Mouse (Mus musculus) kidney, embryonic 16.5 days (tissue): ENCODE results near the gene Krtap4-9. TPM values are rescaled to one million over a fixed set of nuclear protein-coding genes. Genes with fewer than 3 reads are reported as not detected.
"Not testable (repeated sequence)": the region's sequence is repeated elsewhere in the genome, so short reads cannot be mapped to it uniquely, and the experiment has no call there.

Experiments
- ATAC-seq: fragments of 200-750 bp; cut with Nextera tagmentation; 2 replicates; pipeline ENCODE4 v1.8.0; 2017; ENCODE audit warnings: moderate TSS enrichment; ENCODE audit not compliant: low FRiP score, low TSS enrichment
- H3K27ac ChIP-seq: fragments of 300-500 bp; sonication (generic); 2 replicates; pipeline ENCODE4 v1.5.1; 2014; ENCODE audit warnings: low read length
- H3K27me3 ChIP-seq: fragments of 300-500 bp; sonication (generic); 2 replicates; pipeline ENCODE4 v1.6.1; 2014; ENCODE audit warnings: low read length, control low read depth, mixed read lengths; ENCODE audit not compliant: insufficient read depth
- H3K36me3 ChIP-seq: fragments of 300-500 bp; sonication (generic); 2 replicates; pipeline ENCODE4 v1.6.1; 2014; ENCODE audit warnings: low read length, control low read depth, mixed read lengths; ENCODE audit not compliant: insufficient read depth
- H3K4me1 ChIP-seq: fragments of 300-500 bp; sonication (generic); 2 replicates; pipeline ENCODE4 v1.6.1; 2014; ENCODE audit warnings: low read length, control low read depth, mixed read lengths; ENCODE audit not compliant: insufficient read depth
- H3K4me2 ChIP-seq: fragments of 300-500 bp; sonication (generic); replicated peaks from 2 replicates; pipeline ENCODE4 v1.6.1; 2014; ENCODE audit warnings: low read depth, low read length
- H3K4me3 ChIP-seq: fragments of 300-500 bp; sonication (generic); 2 replicates; pipeline ENCODE4 v1.5.1; 2014; ENCODE audit warnings: mild to moderate bottlenecking, low read length
- H3K9ac ChIP-seq: fragments of 300-500 bp; sonication (generic); replicated peaks from 2 replicates; pipeline ENCODE4 v1.6.1; 2014; ENCODE audit warnings: low read length
- H3K9me3 ChIP-seq: fragments of 300-500 bp; sonication (generic); 2 replicates; pipeline ENCODE4 v1.6.1; 2016; ENCODE audit warnings: low read length, control low read depth
- WGBS: fragments of 180-500 bp; shearing (Covaris S2); extraction: QIAGEN DNeasy Blood & Tissue Kit; methylation state at CpG from one replicate; pipeline ENCODE4 v1.1.7; 2014; 5-methylcytosine and 5-hydroxymethylcytosine counted together
- polyA plus RNA-seq: library from polyadenylated mRNA; unstranded; fragments of >200 nt; fragmentation: Nextera tagmentation; extraction: Ambion mirVana; gene quantifications from 2 replicates; pipeline ENCODE4 v1.2.1, GENCODE M21; 2015

The Krtap4-9 gene
- polyA plus RNA-seq, 1 experiment from 2014 or later = not detected

GRCm38 (mm10) chr11:99809792-99810191 is 24.8 kb downstream of the Krtap4-9 start, which contains the start of gene Krtap4-13:
TSS of gene Krtap4-13 (minus strand) at chr11:99809892.
- H3K9ac ChIP-seq, H3K36me3 ChIP-seq, H3K27ac ChIP-seq, H3K4me1 ChIP-seq, H3K9me3 ChIP-seq, ATAC-seq, H3K27me3 ChIP-seq, H3K4me3 ChIP-seq, H3K4me2 ChIP-seq: not testable (repeated sequence)

- WGBS = 81% methylated on average over 2 of the region's 2 CpGs
- not testable (repeated sequence) for H3K9ac ChIP-seq, H3K27ac ChIP-seq, H3K4me3 ChIP-seq, H3K4me1 ChIP-seq, ATAC-seq, H3K36me3 ChIP-seq, H3K4me2 ChIP-seq, H3K9me3 ChIP-seq, H3K27me3 ChIP-seq
These were observed 30.6 kb downstream of the Krtap4-9 start, which contains the start of gene Gm11564 for GRCm38 (mm10) chr11:99815566-99815965. TSS of gene Gm11564 (minus strand) at chr11:99815666.

Other genes starting within 250 kb of the Krtap4-9 start
- gene Krt40, start 242.0 kb upstream of the Krtap4-9 start, polyA plus RNA-seq = not detected in 2 replicates
- gene Krtap3-3, start 234.3 kb upstream of the Krtap4-9 start, polyA plus RNA-seq = not detected in 2 replicates
- not detected in 2 replicates for gene Krtap3-2, start 228.3 kb upstream of the Krtap4-9 start, polyA plus RNA-seq
- not detected in 2 replicates for gene Gm11939, start 225.7 kb upstream of the Krtap4-9 start, polyA plus RNA-seq
- not detected in 2 replicates for gene Krtap3-1, start 218.6 kb upstream of the Krtap4-9 start, polyA plus RNA-seq
- not detected in 2 replicates for gene Krtap1-5, start 204.2 kb upstream of the Krtap4-9 start, polyA plus RNA-seq
- not detected in 2 replicates for gene Krtap1-4, start 201.5 kb upstream of the Krtap4-9 start, polyA plus RNA-seq
- not detected in 2 replicates for gene Krtap1-3, start 193.9 kb upstream of the Krtap4-9 start, polyA plus RNA-seq
- gene Krtap9-3, start 187.1 kb upstream of the Krtap4-9 start, polyA plus RNA-seq = not detected in 2 replicates
- not detected in 2 replicates for gene Gm11938, start 181.9 kb upstream of the Krtap4-9 start, polyA plus RNA-seq
- not detected in 2 replicates for gene Gm11937, start 175.0 kb upstream of the Krtap4-9 start, polyA plus RNA-seq
- gene Krtap2-4, start 170.4 kb upstream of the Krtap4-9 start, polyA plus RNA-seq = not detected in 2 replicates
- gene Gm11562, start 164.8 kb upstream of the Krtap4-9 start, polyA plus RNA-seq = not detected in 2 replicates
- gene Krtap4-1, start 157.0 kb upstream of the Krtap4-9 start, polyA plus RNA-seq = not detected in 2 replicates
- not detected in 2 replicates for gene Krtap4-2, start 150.1 kb upstream of the Krtap4-9 start, polyA plus RNA-seq
- gene Krtap4-7, start 141.1 kb upstream of the Krtap4-9 start, polyA plus RNA-seq = not detected in 2 replicates
- gene Gm11555, start 135.0 kb upstream of the Krtap4-9 start, polyA plus RNA-seq = not detected in 2 replicates
- not detected in 2 replicates for gene Gm11563, start 126.2 kb upstream of the Krtap4-9 start, polyA plus RNA-seq
- not detected in 2 replicates for gene Krtap4-6, start 119.2 kb upstream of the Krtap4-9 start, polyA plus RNA-seq
- not detected in 2 replicates for gene Gm14190, start 94.5 kb upstream of the Krtap4-9 start, polyA plus RNA-seq
- not detected in 2 replicates for gene Gm14180, start 50.9 kb upstream of the Krtap4-9 start, polyA plus RNA-seq
- not detected in 2 replicates for gene Gm11595, start 12.3 kb upstream of the Krtap4-9 start, polyA plus RNA-seq
- not detected in 2 replicates for gene Krtap4-8, start 4.5 kb upstream of the Krtap4-9 start, polyA plus RNA-seq
- not detected in 2 replicates for gene Gm11596, start 8.3 kb downstream of the Krtap4-9 start, polyA plus RNA-seq
- gene Gm11569, start 13.7 kb downstream of the Krtap4-9 start, polyA plus RNA-seq = not detected in 2 replicates
- not detected in 2 replicates for gene Gm11554, start 19.2 kb downstream of the Krtap4-9 start, polyA plus RNA-seq
- gene Krtap4-13, start 24.7 kb downstream of the Krtap4-9 start, polyA plus RNA-seq = not detected in 2 replicates
- gene Gm11564, start 30.5 kb downstream of the Krtap4-9 start, polyA plus RNA-seq = not detected in 2 replicates
- not detected in 2 replicates for gene 2300003K06Rik, start 52.9 kb downstream of the Krtap4-9 start, polyA plus RNA-seq
- not detected in 2 replicates for gene Krtap4-16, start 66.4 kb downstream of the Krtap4-9 start, polyA plus RNA-seq
- not detected in 2 replicates for gene Gm11568, start 72.7 kb downstream of the Krtap4-9 start, polyA plus RNA-seq
- gene Gm11559, start 79.3 kb downstream of the Krtap4-9 start, polyA plus RNA-seq = not detected in 2 replicates
- not detected in 2 replicates for gene Krtap9-1, start 88.2 kb downstream of the Krtap4-9 start, polyA plus RNA-seq
- not detected in 2 replicates for gene Gm11567, start 94.0 kb downstream of the Krtap4-9 start, polyA plus RNA-seq
- gene Krtap31-1, start 122.7 kb downstream of the Krtap4-9 start, polyA plus RNA-seq = not detected in 2 replicates
- not detected in 2 replicates for gene Gm11565, start 129.6 kb downstream of the Krtap4-9 start, polyA plus RNA-seq
- gene Krtap31-2, start 151.1 kb downstream of the Krtap4-9 start, polyA plus RNA-seq = not detected in 2 replicates
- gene Krtap9-5, start 163.3 kb downstream of the Krtap4-9 start, polyA plus RNA-seq = not detected in 2 replicates
- gene Krtap29-1, start 193.9 kb downstream of the Krtap4-9 start, polyA plus RNA-seq = not detected in 2 replicates
- gene Krtap16-1, start 201.4 kb downstream of the Krtap4-9 start, polyA plus RNA-seq = not detected in 2 replicates
- gene Krtap17-1, start 208.8 kb downstream of the Krtap4-9 start, polyA plus RNA-seq = not detected in 2 replicates
- gene Krt33a, start 231.0 kb downstream of the Krtap4-9 start, polyA plus RNA-seq = not detected in 2 replicates
- 0.10 TPM in 1 of 2 replicates, not detected in the other for gene Krt33b, start 244.7 kb downstream of the Krtap4-9 start, polyA plus RNA-seq